Mouse (Mus musculus) cerebral cortex, adult 2 months (tissue): ENCODE measurements around the gene Vmn1r139.

Source experiments
- WGBS: fragments of 180-500 bp; shearing (Covaris S2); methylation state at CpG from one replicate; pipeline ENCODE4 v1.1.7; 2018; 5-methylcytosine and 5-hydroxymethylcytosine counted together

Gene Vmn1r139

GRCm38 (mm10) chr7:22068757-22069156 lies at the start of gene Vmn1r139:
Gene Vmn1r139, plus strand, starts transcription at chr7:22069057.
- no CpG with 5 or more reads among the region's 7 CpGs for WGBS

- WGBS, result no CpG with 5 or more reads among the region's 2 CpGs
Measured at GRCm38 (mm10) chr7:22028797-22029196, 40.1 kb upstream of the Vmn1r139 start, which contains the start of gene Vmn1r138. Gene Vmn1r138, minus strand, starts transcription at chr7:22028897.

DNA sequence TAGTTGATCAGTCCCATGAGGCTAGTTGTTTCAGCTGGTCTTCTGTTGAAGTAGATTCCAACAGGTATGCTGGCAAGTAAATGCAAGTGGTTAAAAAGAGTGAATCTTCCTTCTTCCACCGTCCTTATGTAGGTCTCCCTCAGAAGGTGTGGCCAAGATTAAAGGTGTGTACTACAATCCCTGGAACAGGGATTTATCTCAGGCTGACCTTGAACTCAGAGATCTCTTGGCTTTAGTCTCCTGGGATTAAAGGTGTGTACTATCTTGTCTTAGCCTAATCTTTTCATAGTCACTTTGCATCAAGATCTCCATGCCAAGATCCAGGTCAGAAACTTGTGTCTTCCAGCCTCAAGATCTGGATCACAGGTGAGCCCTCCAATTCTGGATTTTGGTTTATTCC lies 12.7 kb upstream of the Vmn1r139 start, which contains the start of gene Gm6176:
Gene Gm6176 (minus strand): TSS at position 101 of the 400 bp plus-strand sequence.
- WGBS, result no CpG with 5 or more reads among the region's 1 CpGs

- no CpG with 5 or more reads among the region's 2 CpGs for WGBS
Measured at GRCm38 (mm10) chr7:22118145-22118544, 49.3 kb downstream of the Vmn1r139 start, which contains the start of gene Gm16451. Gene Gm16451, minus strand, starts transcription at chr7:22118245.

DNA sequence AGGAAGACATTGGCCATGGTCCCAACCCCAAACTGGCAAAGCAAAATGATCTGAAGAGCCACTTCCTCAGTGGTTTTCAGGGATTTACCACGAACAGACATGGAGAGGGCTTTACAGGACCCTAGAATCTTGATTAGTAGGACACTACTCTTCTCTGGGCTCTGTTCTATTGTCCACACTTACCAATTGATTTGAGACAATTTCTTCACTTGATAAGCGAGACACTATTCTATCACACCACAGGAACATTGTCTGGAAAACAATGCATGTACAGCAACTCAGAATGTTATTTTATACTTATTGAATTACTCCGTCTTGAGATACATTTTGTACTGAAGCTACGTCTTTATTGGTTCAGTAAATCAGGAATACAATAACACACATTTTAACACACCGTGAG lies 65.8 kb downstream of the Vmn1r139 start, which contains the start of gene Gm10666:
Gene Gm10666 (minus strand): TSS at position 101 of the 400 bp plus-strand sequence.
- no CpG with 5 or more reads among the region's 5 CpGs for WGBS
